Mouse (Mus musculus) left cerebral cortex, adult 8-10 months (tissue): ENCODE results near the gene Sspn. TPM values are rescaled to one million over a fixed set of nuclear protein-coding genes. Genes with fewer than 3 reads are reported as not detected.
A peak's percentile ranks its signal among the peaks of the same experiment; 100 is the strongest.

Experiments used
- DNase-seq, 2 experiments: peaks; one replicate each; pipeline ENCODE4 v3.0.0; 2022; ENCODE audit warnings: low spot score in 2 of 2
- total RNA-seq, 4 experiments: library from RNA; stranded (reverse); gene quantifications; 2 replicates each; pipeline ENCODE4 v1.2.4; 2022

Gene Sspn
- total RNA-seq, 4 experiments from 2014 or later = 6.2 to 7.2 (median 6.6) TPM

GRCm38 (mm10) chr6:146010093-146010764, 78.8 kb downstream of the Sspn start:
- peak in 1 of 2 experiments; percentile 30 for DNase-seq

GRCm38 (mm10) chr6:146014312-146014711, 82.9 kb downstream of the Sspn start:
- DNase-seq = no peak

Other genes with a start within 250 kb of the Sspn start
- 10 to 100 TPM; 17.1 to 25.1 (median 22.0) TPM for gene Rassf8, start 184.9 kb upstream of the Sspn start, total RNA-seq
- gene Bhlhe41, start 66.1 kb upstream of the Sspn start, total RNA-seq = 10 to 100 TPM; 53.1 to 72.2 (median 64.1) TPM